Mouse (Mus musculus): Measurements from ENCODE around the gene Gm11077.

Gene Gm11077

DNA sequence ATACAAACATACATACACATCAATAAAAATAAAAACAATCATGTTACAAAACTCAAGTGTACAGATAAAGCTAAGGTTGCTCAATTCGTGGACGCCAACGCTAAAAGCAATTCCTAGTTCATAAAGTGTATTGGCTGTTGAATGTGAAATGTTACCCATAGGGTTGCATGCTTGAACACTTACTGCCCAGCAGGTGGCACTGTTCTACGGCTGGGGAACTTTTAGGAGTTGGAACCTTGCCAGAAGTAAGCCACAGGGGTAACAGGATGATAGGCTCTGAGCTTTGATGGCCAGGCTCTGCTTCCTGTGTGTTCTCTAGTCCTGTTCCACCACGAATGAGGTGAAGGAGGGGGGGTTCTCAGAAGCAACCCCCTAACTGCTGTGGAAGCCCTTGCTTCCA lies at the start of gene Gm11077:
Gene Gm11077 (plus strand): TSS at position 13 of the 400 bp plus-strand sequence.
- DNase-seq (ENCODE audit: low spot score in 2 of 2), result no peak

DNA sequence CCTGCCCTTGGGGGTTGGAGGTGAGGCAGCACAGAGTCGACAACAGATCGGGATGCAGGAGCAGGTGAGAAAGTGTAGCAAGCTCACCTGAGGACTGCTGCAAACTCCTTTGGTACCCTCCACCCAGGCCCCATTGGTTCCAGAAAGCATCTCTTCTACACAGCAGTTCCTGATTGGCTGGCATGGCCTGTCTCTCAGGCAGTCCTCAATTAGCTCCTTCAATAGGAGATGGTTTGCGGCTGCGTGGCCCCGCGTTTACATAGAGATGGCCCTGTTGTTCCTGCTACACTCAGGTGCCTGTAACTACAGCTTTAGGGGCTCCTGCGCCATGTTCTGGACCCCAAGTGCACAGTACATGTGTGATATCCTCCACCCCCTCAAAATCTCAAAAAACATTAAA lies 48.4 kb upstream of the Gm11077 start:
- DNase-seq (ENCODE audit: low spot score in 2 of 2), result no peak

DNA sequence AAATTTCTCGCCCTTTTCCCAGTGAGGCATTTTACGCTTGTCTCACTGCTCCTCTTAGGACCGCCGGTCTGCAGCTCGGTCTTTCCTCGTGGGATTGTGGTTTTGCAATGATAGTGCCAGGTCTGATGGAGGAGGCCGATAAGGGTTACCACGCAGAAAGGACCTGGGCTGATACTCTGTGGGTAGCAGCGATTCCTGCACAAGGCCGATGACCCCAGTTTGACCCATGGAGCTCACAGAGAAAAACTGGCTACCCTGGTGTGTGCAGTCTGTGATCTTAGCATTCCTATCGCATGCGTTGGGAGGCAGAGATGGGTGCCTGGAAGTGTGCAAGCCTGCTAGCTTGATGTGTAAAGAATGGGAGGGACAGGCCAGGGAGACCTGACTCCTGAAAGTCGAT lies 46.3 kb upstream of the Gm11077 start:
- DNase-seq (ENCODE audit: low spot score in 2 of 2), result no peak

DNA sequence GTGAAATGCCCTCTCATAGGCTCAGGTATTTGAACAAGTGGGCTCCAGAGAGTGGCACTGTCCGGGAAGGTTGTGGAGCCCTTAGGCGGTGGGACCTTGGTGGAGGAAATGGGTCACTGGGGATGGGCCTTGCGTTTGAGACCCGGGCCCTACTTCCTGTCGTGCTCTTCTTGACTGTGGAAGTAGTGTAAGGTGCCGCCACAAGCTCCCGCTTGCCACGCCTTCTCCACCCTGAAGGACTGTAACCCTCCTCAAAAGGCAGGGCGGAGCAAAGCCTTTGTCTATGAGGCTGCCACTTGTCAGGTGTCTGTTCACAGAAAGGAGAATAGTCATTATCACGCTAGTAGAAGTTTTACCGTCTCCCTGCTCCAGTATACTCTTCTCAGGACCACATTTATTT lies 44.7 kb upstream of the Gm11077 start:
- no peak for DNase-seq (ENCODE audit: low spot score in 2 of 2)

DNA sequence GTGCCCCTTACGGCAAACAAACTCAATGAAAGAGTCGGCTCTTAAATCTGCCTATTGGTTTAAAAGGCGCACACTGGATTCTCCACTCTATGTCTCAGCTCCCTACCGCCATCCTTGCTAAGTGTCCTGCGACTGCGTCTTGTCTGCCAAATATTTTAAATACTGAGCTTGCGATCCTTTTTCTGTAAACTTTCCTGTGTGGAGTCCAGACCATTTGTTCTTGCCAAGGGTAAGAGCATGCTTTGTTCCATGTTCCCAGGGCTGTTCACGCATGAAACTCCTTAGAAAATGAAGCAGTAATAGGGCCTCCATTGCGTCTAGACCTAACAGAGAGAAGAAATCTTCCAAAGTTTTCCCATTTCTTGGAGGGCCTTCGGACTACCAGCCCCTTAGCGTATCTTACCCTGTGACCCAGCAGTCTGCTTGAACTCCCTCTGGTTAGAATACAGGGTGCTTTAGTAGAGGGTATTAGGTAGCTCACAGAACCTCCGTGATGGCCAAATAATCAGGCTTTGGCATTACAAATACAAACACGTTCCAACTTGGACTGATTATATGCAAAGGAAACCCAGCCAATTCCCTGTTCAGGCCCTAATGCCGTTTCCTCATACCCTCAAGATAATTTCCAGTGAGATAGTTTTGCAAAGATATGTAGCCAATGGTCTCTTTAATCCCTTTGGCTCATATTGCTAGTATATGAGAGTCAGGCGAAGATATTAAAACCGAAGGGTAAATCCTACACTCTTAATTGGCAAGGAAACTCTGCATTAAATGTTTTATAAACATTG lies 39.3 kb upstream of the Gm11077 start:
- DNase-seq (ENCODE audit: low spot score in 2 of 2), result no peak

DNA sequence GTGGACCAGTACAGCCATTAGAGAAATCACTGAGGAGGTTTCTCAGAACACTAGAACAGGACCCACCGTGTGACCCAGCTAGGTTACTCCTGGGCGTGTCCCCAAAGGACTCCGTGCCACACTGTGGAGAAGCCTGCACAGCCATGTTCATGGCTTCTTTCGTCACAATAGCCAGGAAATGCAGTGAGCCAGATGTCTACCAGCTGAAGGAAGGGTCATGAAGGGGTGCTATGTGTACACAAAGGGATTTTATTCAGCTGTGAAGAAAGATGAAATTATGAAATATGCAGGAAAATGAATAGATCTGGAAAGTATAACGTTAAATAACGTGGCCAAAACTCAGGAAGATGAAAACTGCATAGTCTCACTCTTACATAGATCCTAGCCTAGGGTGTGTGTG lies 36.9 kb upstream of the Gm11077 start:
- DNase-seq (ENCODE audit: low spot score in 2 of 2), result no peak

DNA sequence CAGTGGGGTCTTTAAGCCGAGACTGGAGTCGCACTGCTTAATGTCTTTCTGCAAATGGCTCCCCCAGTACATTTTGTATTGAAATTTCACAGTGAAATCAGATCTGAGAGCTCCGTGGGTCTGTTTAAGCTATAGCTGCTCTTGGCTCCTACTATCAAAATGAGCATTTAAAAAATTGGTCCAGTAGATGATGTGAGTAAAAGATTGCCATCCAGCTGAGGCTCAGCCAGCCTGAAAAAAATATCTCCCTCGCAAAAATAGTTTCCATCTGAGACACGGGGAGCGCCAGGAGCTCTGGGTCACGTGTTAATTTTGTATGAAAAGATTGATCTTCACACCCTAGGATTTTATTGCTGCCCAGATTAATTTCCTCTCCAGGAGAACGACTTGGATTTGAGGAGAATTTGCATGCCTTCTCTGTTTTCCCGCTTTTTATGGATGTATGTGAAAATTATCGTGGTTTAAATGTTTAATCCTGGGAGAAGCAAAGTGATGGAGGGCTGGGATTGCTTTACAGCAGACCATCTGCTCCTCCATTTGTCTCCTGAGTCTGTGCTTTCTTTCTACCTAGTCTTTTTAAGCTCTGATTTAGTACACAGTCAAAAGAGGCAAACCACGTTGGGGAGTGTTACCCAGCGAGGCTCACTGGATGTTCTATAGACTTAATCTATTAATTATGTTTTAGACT lies 32.7 kb upstream of the Gm11077 start:
- DNase-seq (ENCODE audit: low spot score in 2 of 2), result no peak

DNA sequence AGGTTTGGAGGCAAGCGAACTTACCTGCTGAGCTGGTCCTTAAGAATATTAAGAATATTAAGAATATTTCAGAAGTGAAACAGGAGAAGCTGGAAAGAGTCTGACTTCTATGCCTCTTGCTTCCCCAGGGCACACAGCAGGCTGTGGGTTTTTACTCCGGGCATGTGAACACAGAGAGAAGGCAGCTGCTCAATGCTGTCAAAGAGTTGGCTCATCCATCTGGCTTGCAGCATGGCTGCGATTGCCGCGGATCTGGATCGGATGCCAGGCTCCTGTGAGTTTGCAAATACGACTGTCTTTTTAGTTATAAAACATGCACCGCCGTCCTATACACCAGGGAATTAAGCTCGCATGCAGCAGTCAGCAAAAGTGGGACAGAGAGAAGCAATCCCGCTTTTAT lies 31.1 kb upstream of the Gm11077 start:
- peak; percentile 28 to 41 for DNase-seq (ENCODE audit: low spot score in 2 of 2)

DNA sequence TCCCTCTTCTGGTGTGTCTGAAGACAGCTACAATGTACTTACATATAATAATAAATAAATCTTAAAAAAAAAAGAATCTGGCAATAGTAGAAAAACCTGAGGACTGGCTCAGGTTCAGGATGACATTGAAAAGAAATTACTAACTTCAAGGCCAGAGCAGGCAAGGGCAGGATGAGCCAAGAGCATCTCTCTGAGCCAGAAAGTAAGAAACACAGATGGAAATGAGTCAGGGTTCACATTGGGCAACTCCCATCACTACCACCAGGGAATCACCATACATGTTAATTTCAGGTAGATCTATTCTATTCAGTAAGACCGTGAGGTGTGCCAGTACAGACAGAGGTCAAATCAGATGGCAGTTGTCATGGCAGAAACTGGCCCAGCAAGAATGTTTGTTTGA lies 30.5 kb upstream of the Gm11077 start:
- no peak for DNase-seq (ENCODE audit: low spot score in 2 of 2)

DNA sequence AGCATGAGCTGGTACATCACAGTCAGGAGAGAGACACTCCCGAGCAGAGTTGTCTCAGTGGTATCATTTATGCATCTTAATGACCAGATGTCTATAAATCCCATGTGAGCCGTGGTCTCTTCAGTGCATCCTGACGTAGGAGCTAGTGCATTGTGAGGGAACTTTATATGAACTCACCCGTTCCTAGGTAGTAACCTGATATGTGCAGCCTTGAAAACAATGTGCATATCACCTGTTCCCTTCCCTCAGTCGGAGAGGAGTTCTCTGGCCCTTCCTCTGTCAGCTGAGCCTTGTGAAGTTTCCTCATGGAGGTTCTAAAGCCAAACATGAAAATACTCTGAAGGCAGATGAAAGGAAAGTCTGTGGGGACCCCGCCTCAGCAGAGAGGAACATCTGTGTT lies 27.8 kb upstream of the Gm11077 start:
- no peak for DNase-seq (ENCODE audit: low spot score in 2 of 2)

DNA sequence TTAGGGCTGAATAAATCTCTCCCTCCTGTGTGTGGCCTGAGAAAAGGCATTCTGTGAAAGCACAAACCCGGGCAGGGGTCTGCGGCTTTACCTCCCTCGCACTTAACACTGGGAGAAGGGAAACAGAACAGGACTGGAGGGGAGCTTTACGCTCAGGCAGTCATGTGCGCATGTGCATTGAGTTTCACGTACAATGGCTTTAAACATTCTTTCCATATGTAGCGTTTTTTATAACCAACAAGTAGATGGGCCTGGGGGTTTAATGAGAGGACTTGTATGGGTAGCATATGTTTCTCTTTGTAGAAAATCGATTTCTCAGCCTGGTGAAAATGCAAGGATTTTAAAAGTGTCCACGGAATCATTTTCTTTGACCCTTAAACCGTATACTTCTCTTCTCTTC lies 24.0 kb upstream of the Gm11077 start:
- DNase-seq (ENCODE audit: low spot score in 2 of 2), result no peak

DNA sequence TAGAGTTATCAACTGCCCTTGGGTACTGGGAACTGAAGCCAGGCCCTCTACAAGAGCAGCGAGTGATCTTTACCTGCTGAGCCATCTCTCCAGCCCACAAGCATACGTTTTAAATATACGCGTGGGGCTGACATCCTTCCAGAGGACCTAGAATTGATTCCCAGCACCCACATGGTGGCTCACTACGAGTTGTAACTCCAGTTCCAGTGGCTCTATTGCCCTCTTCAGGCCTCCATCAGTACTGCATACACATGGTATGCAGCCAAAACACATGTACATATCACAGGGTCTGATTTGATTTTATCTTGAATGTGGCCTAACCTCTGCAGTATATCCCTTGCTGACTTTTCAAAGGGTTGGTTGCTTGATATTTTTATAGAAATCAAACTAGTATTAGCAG lies 23.0 kb upstream of the Gm11077 start:
- DNase-seq (ENCODE audit: low spot score in 2 of 2), result no peak

DNA sequence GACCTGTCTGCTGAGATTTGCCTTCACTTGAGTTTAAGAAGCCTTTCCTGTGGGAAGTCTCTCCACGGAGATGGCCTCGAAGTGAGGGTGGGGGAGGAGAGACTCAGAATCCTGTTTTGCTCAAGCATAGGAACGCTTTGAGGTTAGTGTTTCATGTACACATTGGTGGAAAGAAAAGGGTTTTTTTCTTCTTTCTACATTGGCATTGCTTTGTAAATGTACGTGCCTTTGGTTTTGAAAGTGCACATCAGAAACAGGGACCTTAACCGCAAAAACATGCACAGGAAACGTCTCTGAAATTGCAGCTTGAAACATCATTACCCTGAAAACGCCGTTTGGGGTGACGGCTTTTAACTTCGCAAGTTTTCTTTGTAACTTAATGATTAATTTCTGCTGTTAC lies 21.0 kb upstream of the Gm11077 start:
- no peak for DNase-seq (ENCODE audit: low spot score in 2 of 2)

DNA sequence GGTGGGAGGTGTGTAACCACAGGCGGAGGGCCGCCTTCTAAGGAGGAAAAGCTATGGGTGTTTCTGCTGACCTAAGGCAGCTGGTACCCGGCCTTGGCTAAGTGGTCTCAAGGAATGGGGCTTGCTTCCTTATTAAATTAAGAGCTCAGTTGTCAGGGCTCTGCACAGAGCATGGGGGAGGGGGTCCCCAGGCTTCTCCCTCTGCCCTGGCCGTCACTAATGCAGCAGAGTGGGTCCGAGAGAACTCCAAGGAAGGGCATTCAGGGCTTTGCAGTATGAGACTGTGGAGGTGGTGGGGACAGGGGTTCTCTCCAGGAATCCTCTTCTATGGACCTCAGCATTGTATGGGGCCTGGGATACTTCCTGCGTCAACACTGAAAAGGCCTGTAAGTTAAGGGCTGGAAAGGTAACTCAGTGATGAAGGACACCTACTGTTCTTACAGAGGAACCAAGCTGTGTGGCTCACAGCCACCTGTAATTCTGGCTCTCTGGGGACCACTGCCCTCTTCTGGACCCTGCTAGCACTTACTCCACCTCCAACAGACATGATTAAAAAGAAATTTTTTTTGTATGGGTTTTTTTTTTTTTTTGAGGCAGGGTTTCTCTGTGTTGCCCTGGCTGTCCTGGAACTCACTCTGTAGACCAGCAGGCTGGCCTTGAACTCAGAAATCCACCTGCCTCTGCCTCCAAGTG lies 19.5 kb upstream of the Gm11077 start:
- DNase-seq (ENCODE audit: low spot score in 2 of 2), result no peak

DNA sequence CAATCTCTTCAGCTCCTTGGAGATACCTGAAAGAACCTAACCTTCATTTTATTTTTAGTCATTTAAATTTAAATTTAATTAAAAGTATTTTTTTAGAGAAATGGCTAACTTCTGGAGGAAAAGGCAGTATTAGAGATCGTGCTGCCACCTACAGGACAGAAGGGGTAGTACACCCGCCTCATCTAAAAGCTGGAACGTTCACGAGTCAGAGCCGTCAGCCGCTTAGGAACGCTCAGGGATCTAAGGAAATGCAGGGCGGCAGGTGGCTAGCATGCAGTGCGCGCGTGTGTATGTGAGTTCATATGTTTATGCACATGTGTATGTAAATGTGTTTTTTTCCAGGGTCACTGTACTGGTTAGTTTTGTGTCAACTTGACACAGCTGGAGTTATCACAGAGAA lies 16.3 kb upstream of the Gm11077 start:
- DNase-seq (ENCODE audit: low spot score in 2 of 2), result peak; percentile 52 to 75

DNA sequence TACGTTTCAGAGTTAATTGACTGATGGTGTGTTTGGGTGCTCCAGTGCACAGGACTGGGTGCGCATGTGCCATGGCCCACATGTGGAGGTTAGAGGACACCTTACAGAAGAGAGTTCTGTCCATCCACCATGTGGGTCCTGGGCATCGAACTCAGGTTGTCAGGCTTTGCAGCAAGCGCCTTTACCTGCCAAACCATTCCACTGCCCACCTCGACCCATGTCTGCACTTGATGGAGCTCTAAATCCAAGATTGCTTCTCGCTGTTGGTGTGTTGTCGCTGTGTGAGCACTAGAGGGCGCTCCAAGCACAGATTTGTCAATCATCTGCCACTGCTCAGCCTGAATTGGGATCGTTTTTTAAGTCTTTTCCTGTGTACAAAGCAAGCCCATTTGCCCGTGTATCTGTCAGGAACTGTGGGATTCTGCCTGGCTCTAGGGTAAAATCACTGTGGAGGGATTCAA lies 14.1 kb upstream of the Gm11077 start:
- DNase-seq (ENCODE audit: low spot score in 2 of 2), result peak; percentile 46 to 72

DNA sequence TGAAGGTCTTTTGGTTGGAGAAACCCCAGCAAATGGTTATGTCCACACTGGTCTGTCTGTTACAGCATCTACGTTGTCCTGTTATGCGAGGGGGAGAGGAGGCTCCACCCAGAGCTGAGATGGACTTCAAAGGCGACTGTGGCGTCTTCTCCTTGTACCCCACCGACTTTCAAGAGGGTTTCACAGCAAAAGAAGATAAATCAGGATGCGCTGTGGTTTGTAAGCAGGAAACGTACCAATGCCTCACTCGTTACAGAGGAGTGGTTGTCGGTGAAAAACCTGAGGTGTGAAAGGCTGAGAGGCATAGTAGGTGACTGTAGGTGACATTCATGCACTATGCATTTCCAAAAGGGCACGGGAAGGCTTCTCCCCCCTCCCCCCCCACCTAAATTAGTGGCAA lies 7.0 kb upstream of the Gm11077 start:
- DNase-seq (ENCODE audit: low spot score in 2 of 2), result no peak

DNA sequence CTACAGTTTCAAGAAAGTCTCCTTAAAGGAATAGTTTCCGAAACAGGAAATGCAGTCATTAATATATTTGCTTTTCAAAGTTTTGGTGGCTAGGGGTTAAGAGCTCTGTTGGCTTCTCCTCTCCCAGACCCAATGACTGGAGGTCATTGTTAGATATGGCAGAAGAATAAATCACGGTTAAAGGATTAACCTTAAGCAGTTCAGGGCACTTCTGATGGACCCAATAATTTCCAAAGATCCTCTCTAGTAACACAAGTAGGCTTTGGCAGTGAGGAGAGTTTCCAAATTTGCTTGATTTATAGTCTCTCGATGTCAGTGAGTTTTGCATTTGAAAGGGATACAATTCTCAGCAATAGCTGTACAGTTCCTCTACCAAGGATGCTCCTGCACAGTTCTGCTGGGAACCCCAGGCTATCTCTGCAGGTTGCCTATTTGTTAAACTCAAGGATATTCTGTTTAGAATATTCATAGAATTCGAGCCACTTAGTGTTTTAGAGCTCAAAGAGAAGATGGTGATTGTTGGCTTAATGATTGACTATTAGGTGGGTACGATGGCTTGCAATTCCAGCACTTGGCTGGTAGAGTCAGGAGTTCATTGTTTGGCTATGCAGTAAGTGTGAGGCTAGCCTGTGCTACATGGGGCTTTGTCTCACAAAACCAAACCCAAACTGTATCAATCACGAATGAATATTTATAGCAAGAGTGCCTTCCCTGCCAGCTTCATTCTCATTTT lies 1.8 kb downstream of the Gm11077 start:
- no peak for DNase-seq (ENCODE audit: low spot score in 2 of 2)

DNA sequence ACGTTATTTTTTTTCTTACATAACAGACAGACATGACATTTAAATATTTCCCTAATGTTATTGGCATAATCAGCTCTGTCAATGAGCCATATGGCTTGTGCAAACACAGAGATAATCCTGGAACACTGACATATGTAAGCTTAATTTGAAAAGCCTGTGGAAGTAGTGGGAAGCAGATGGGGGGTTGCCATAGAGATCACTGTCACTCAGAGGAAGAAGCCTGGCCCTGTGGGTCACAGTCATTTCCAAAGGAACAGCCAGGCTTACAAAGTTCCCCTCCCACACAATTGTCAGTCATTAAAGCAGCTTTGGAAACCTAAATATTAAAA lies 2.3 kb downstream of the Gm11077 start:
- DNase-seq (ENCODE audit: low spot score in 2 of 2), result peak; percentile 21 to 29

DNA sequence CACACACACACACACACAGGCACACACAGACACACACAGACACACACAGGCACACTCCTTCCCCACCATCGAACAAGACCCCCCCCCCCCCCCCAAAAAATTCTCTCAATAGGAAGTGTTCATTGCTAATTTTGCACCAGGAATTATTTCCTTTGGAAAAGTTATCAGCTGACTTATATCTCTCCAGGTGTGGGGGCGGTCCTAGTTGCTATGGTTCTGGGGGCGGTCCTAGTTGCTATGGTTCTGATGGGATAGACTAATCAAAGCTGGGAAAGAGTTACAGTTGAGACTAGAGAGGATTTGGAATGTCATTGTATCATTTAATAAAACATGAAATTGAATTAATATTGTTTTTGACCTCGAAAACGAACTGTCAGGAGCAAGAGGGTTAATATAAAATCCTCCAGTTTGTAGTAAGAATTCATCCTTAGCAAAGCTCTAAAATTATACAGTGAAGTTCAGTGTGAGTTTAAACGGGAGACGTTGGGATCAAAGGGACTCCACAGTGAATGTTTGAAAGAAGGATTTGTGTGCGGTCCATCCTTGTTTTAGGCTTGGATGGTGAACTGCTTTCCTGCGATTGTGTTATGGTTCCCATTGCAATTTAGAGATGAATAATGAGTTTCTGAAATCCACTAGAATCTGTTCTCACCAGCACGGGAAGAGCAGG lies 4.0 kb downstream of the Gm11077 start:
- peak; percentile 19 to 49 for DNase-seq (ENCODE audit: low spot score in 2 of 2)

DNA sequence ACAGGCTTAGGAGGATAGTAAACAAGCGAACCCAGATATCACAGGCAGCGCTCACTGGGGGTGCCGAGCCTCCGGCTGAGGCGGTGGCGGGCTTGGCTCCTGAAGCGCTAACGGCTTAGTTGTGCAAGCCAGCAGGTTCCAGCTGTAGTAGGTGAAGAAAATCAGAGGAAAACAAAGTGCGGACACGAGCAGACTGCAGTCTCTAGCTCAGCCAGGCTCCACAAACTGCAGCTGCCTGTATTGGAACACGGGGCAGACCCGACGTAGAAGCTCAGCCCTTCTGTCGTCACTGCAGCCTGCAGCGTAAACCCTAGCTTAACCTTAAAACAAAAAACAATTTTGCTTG lies 4.5 kb downstream of the Gm11077 start:
- DNase-seq (ENCODE audit: low spot score in 2 of 2), result no peak

DNA sequence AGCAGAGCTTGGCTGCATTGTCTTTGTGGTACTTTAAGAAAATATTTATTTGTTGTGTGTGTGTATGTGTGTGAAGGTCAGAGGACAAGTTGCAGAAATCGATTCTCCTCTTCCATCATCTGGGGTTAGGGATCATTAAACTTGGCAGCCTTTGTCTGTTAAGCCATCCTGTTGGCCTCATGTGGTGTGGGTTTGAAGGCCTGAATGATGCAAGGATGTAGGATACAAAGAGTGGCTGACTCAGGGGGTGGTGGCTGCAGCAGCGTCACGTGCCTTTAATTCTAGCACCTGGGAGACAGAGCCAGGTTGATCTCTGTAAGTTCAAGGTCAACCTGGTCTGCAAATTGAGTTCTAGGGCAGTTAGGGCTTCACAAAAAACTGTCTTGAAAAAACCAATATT lies 16.5 kb downstream of the Gm11077 start:
- no peak for DNase-seq (ENCODE audit: low spot score in 2 of 2)
